Comparison of ENCODE assay signal across 18 mouse cellular contexts in genomic region chr9:48422382-48422781, GRCm38 (mm10). TPM values are rescaled to one million over a fixed set of nuclear protein-coding genes. Genes with fewer than 3 reads are reported as not detected.
A peak's percentile ranks its signal among the peaks of the same experiment; 100 is the strongest.
DNase-seq lines count a peak whose midpoint lies in the region; ATAC-seq and TF ChIP-seq lines count a peak whose summit lies in the region.
"Had no signal": no experiment of that assay in that cellular context is flagged by ENCODE, and none has a peak within 500 bp of the region (broad histone marks: within the 10 kb centered on the region; RNA-seq: fewer than 3 reads in every experiment).

No protein-coding gene starts in this region.

- H3K4me3 ChIP-seq in layer of hippocampus, adult 2 months, result no peak overlapping the region
- H3K4me3 ChIP-seq in megakaryocyte, embryonic 14.5 days (replicated peaks), result peak overlapping the region; percentile 68
- H3K4me3 ChIP-seq in midbrain, embryonic 15.5 days, result no peak overlapping the region
- H3K4me3 ChIP-seq: embryonic facial prominence, embryonic 13.5 days; hindbrain, embryonic 13.5 days; myocyte had no signal

- DNase-seq in layer of hippocampus, adult 11-12 months (ENCODE audit: low spot score), result peak; percentile 12
- DNase-seq in layer of hippocampus, adult 2 months (ENCODE audit: low spot score in 2 of 2), result no peak
- peak; percentile 67 to 68 for DNase-seq in B cell, adult 2 months
- DNase-seq in adrenal gland, postnatal 10 days, result no peak
- DNase-seq in kidney, postnatal 14 days, result no peak
- DNase-seq: adrenal gland, postnatal 14 days; cerebellum, postnatal 25 days; gastrocnemius, postnatal 14 days; kidney, adult 11 months; kidney, postnatal 10 days; lung, adult 18-20 months had no signal

- peaks cover 9% of the 10 kb centered on the region for H3K27me3 ChIP-seq in megakaryocyte, embryonic 14.5 days (replicated peaks)
- no peaks in the 10 kb centered on the region for H3K27me3 ChIP-seq in midbrain, embryonic 15.5 days (replicated peaks)
- H3K27me3 ChIP-seq: hindbrain, embryonic 13.5 days had no signal

- peaks cover 23% of the 10 kb centered on the region for H3K4me1 ChIP-seq in megakaryocyte, embryonic 14.5 days
- no peaks in the 10 kb centered on the region for H3K4me1 ChIP-seq in midbrain, embryonic 15.5 days
- H3K4me1 ChIP-seq: embryonic facial prominence, embryonic 13.5 days; hindbrain, embryonic 13.5 days had no signal

- no peak overlapping the region for H3K27ac ChIP-seq in layer of hippocampus, adult 2 months
- no peak overlapping the region for H3K27ac ChIP-seq in midbrain, embryonic 15.5 days
- H3K27ac ChIP-seq: embryonic facial prominence, embryonic 13.5 days; hindbrain, embryonic 13.5 days had no signal

- no peak overlapping the region for H3K9ac ChIP-seq in midbrain, embryonic 15.5 days
- H3K9ac ChIP-seq: embryonic facial prominence, embryonic 13.5 days; hindbrain, embryonic 13.5 days had no signal

- TF ChIP-seq CTCF in layer of hippocampus, adult 2 months (conservative IDR thresholded peaks at IDR 0.05), result no peak

- H3K4me2 ChIP-seq in midbrain, embryonic 15.5 days, result no peak overlapping the region
- H3K4me2 ChIP-seq: embryonic facial prominence, embryonic 13.5 days; hindbrain, embryonic 13.5 days had no signal

- H3K9me3 ChIP-seq in megakaryocyte, embryonic 14.5 days, result 0 out of 2 replicates have a peak, but pooled peaks cover 4% of the 10 kb centered on the region
- no peaks in the 10 kb centered on the region for H3K9me3 ChIP-seq in midbrain, embryonic 15.5 days
- H3K9me3 ChIP-seq: embryonic facial prominence, embryonic 13.5 days; G1E; hindbrain, embryonic 13.5 days had no signal

- H3K36me3 ChIP-seq in megakaryocyte, embryonic 14.5 days (replicated peaks; ENCODE audit: low read length), result no peaks in the 10 kb centered on the region
- no peaks in the 10 kb centered on the region for H3K36me3 ChIP-seq in midbrain, embryonic 15.5 days (replicated peaks)
- H3K36me3 ChIP-seq: embryonic facial prominence, embryonic 13.5 days; G1E; hindbrain, embryonic 13.5 days had no signal

- peak; percentile 92 for ATAC-seq in granulocyte monocyte progenitor cell, adult 5-6 weeks (replicated peaks; ENCODE audit: poor library complexity, severe bottlenecking)
- no peak for ATAC-seq in midbrain, embryonic 15.5 days (replicated peaks)

- 89% methylated on average over 8 of the region's 8 CpGs for WGBS in midbrain, embryonic 15.5 days

RNA-seq across cellular contexts. Expression of gene Rexo2, which starts 58.0 kb away (rescaled TPM):
- total RNA-seq in layer of hippocampus, adult 2 months (2021), result 10 to 100 TPM; 94.1 to 94.4 TPM
- total RNA-seq in granulocyte monocyte progenitor cell, adult 5-6 weeks (2014; fragmentation: Nextera tagmentation), result 93.9 and 124 TPM in 2 replicates
- total RNA-seq in granulocyte monocyte progenitor cell, adult 5-6 weeks (2017), result 131 and 156 TPM in 2 replicates
- 36.1 and 212 TPM in 2 replicates for polyA plus RNA-seq in megakaryocyte, embryonic 14.5 days (2012; ENCODE audit: insufficient read depth, low replicate concordance)
- 10 to 100 TPM; 73.3 to 85.1 TPM for total RNA-seq in adrenal gland, postnatal 10 days (2021)
- 100 and 102 TPM in 2 replicates for polyA plus RNA-seq in midbrain, embryonic 15.5 days (2015; fragmentation: Nextera tagmentation; extraction: Ambion mirVana)

Comparison
In these comparisons a context has a peak if more than half of its experiments do, and no peak if none do; other contexts are left out.
1. DNase-seq: peak in layer of hippocampus, adult 11-12 months (single experiment) and B cell, adult 2 months (2 of 2); none in layer of hippocampus, adult 2 months (0 of 2), adrenal gland, postnatal 10 days (single experiment) and kidney, postnatal 14 days (single experiment).